Mouse (Mus musculus) kidney, embryonic 15.5 days (tissue): ENCODE data around the gene Morf4l1. TPM values are rescaled to one million over a fixed set of nuclear protein-coding genes. Genes with fewer than 3 reads are reported as not detected.
"Not testable (repeated sequence)": the region's sequence is repeated elsewhere in the genome, so short reads cannot be mapped to it uniquely, and the experiment has no call there.

Experiments used
- ATAC-seq: fragments of 200-750 bp; cut with Nextera tagmentation; replicated peaks from 2 replicates; pipeline ENCODE4 v1.8.0; 2017; ENCODE audit warnings: moderate TSS enrichment; ENCODE audit not compliant: low FRiP score
- H3K27ac ChIP-seq: fragments of 300-500 bp; sonication (generic); 2 replicates; pipeline ENCODE4 v1.5.1; 2015; ENCODE audit warnings: mild to moderate bottlenecking, inconsistent platforms
- H3K27me3 ChIP-seq: fragments of 300-500 bp; sonication (generic); 2 replicates; pipeline ENCODE4 v1.6.1; 2015; ENCODE audit warnings: inconsistent platforms
- H3K36me3 ChIP-seq: fragments of 300-500 bp; sonication (generic); 2 replicates; pipeline ENCODE4 v1.6.1; 2015; ENCODE audit warnings: inconsistent platforms
- H3K4me1 ChIP-seq: fragments of 300-500 bp; sonication (generic); 2 replicates; pipeline ENCODE4 v1.6.1; 2015; ENCODE audit warnings: inconsistent platforms
- H3K4me2 ChIP-seq: fragments of 300-500 bp; sonication (generic); 2 replicates; pipeline ENCODE4 v1.6.1; 2015; ENCODE audit warnings: moderate library complexity, mild to moderate bottlenecking, inconsistent platforms
- H3K4me3 ChIP-seq: fragments of 300-500 bp; sonication (generic); replicated peaks from 2 replicates; pipeline ENCODE4 v1.5.1; 2015; ENCODE audit warnings: mild to moderate bottlenecking, inconsistent platforms
- H3K9ac ChIP-seq: fragments of 300-500 bp; sonication (generic); 2 replicates; pipeline ENCODE4 v1.6.1; 2015; ENCODE audit warnings: mild to moderate bottlenecking, inconsistent platforms
- H3K9me3 ChIP-seq: fragments of 300-500 bp; sonication (generic); replicated peaks from 2 replicates; pipeline ENCODE4 v1.6.1; 2016; ENCODE audit warnings: inconsistent platforms
- WGBS: fragments of 180-500 bp; shearing (Covaris S2); methylation state at CpG from one replicate; pipeline ENCODE4 v1.1.7; 2015; ENCODE audit warnings: mixed read lengths; 5-methylcytosine and 5-hydroxymethylcytosine counted together
- polyA plus RNA-seq: library from polyadenylated mRNA; unstranded; fragments of >200 nt; fragmentation: Nextera tagmentation; extraction: Ambion mirVana; gene quantifications from 2 replicates; pipeline ENCODE4 v1.2.1, GENCODE M21; 2015

The Morf4l1 gene
- polyA plus RNA-seq, 1 experiment from 2014 or later: 441 TPM

DNA sequence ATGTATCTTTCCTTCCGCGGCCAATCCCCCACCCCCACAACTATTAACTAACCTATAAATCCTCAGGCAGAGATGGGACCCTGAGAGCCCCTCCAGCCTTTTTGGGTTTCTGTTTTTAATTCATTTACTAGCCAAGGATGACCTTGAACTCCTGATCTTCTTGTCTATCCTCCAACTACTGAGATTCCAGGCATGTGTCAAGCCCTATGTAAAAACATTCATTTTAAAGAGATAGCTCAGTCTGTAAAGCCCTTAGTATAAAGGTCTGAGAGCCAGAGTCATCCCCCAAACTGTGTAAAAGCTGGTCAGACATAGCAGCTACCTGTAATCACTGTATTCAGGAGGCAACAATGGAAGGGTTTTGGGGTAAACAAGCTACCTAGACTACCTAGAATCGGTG lies 58.7 kb downstream of the Morf4l1 start:
- Histone ChIP-seq H3K4me2 (peak overlapping the region; percentile 90), H3K27me3 (no peaks in the 10 kb centered on the region), H3K4me1 (peaks cover 7% of the 10 kb centered on the region; the same call in 1 of the 2 replicates), H3K27ac (no peak overlapping the region), H3K4me3 (no peak overlapping the region), H3K9ac (no peak overlapping the region), H3K9me3 (no peaks in the 10 kb centered on the region), H3K36me3 (no peaks in the 10 kb centered on the region)
- no peak for ATAC-seq
- WGBS: 63% methylated on average over 3 of the region's 3 CpGs

GRCm38 (mm10) chr9:90055409-90055808 lies 59.2 kb downstream of the Morf4l1 start:
- no peak for ATAC-seq
- Histone ChIP-seq H3K27me3 (no peaks in the 10 kb centered on the region), H3K4me2 (peak overlapping the region; percentile 90), H3K4me3 (peak overlapping the region; percentile 54), H3K27ac (no peak overlapping the region), H3K9me3 (no peaks in the 10 kb centered on the region), H3K36me3 (no peaks in the 10 kb centered on the region), H3K9ac (no peak overlapping the region), H3K4me1 (peaks cover 7% of the 10 kb centered on the region; the same call in 1 of the 2 replicates)
- 49% methylated on average over 5 of the region's 5 CpGs for WGBS

DNA sequence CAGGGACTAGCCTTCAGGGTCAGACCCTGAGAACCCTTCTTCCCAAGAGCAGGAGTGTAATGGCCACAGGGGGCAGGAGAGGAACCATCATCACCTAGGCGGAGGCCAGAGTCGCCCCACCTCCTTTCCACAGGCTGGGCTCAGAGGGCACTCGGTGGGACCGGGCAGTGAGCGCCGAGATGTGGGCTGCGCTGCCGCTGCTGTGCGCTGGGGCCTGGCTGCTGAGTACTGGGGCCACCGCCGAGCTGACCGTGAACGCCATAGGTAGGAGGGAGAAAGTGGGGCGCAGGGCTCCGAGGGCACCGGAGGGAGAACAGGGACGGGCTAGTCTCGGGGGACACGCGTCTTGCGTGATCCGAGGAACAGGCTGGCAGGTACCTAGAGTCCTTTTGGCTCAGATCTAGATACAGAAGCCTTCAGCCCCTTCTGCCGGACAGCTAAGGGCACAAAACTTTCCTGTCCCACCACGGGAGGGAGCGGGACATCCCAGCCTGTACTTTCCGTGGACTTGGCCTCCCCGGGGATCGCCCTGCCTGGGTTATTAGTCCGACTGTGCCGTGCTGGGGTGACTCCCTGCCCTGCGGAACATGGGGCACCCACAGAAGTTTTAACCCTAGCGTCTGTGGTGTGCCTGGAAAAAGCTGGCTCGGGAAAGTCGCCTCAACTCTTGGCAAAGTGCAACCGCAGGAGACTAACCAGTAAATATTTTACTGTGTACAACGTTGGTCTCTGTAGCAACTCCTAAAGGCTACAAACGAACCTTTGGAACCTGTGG lies 60.0 kb downstream of the Morf4l1 start:
- Histone ChIP-seq H3K9me3 (no peaks in the 10 kb centered on the region), H3K27me3 (no peaks in the 10 kb centered on the region), H3K36me3 (no peaks in the 10 kb centered on the region), H3K4me3 (peak overlapping the region; percentile 54), H3K4me2 (peak overlapping the region; percentile 90), H3K27ac (peak overlapping the region; percentile 72), H3K4me1 (peaks cover 7% of the 10 kb centered on the region; the same call in 1 of the 2 replicates), H3K9ac (peak overlapping the region; percentile 59)
- peak; percentile 95 for ATAC-seq
- under 1% methylated on average over 37 of the region's 37 CpGs for WGBS

GRCm38 (mm10) chr9:90053852-90054251 lies 60.7 kb downstream of the Morf4l1 start, which contains the start of gene Ctsh:
Ctsh (plus strand) TSS chr9:90054152.
- peak within 1 kb of the TSS; percentile 54 for H3K4me3 ChIP-seq
- H3K9me3 ChIP-seq: no peaks in the 10 kb centered on the region
- peaks cover 7% of the 10 kb centered on the region; the same call in 1 of the 2 replicates for H3K4me1 ChIP-seq
- peak within 1 kb of the TSS; percentile 59 for H3K9ac ChIP-seq
- 81% methylated on average over 2 of the region's 2 CpGs for WGBS
- no peaks in the 10 kb centered on the region for H3K36me3 ChIP-seq
- no peaks in the 10 kb centered on the region for H3K27me3 ChIP-seq
- H3K4me2 ChIP-seq: peak within 1 kb of the TSS; percentile 90
- H3K27ac ChIP-seq: peak within 1 kb of the TSS; percentile 72
- 0 out of 2 replicates have a peak, but pooled peaks have one; percentile 17 for ATAC-seq

DNA sequence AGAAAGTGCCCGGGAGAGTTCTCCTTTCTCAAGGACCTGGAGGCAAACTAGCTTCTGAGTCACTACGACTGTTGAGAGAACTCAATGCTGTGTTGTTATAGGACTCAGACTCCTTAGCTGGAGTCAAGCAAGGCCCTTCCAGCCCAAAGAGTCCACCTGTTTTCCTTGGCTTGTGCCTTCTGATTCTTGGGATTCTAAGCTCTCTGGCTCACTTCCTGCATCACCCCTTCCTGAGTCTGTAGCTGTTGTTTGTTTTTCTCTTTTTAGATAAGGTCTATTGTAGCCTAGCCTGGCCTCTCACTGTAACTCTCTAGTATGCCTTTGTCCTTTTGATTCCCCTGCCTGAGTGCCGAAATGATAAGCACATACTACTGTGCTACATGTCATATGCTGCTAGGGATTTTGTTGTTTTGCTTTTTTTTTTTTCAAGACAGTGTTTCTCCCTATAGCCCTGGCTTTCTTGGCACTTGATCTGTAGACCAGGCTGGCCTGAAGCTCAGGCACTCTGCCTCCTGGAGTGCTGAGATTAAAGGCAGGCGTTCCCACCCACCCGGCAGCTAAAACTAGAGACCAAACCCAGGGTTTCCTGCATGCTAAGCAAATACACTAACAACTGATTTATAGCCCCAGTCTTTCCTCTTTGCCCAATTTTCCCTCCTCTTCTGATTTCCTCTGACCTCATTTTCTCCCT lies 66.5 kb downstream of the Morf4l1 start:
- 38% methylated on average over 5 of the region's 5 CpGs for WGBS
- H3K36me3 ChIP-seq: no peaks in the 10 kb centered on the region
- no peak overlapping the region for H3K9ac ChIP-seq
- H3K4me2 ChIP-seq: no peak overlapping the region
- 0 out of 2 replicates have a peak, but pooled peaks have one; percentile 46 for ATAC-seq
- H3K27ac ChIP-seq: peak overlapping the region; percentile 60
- no peaks in the 10 kb centered on the region for H3K4me1 ChIP-seq
- H3K27me3 ChIP-seq: no peaks in the 10 kb centered on the region
- H3K4me3 ChIP-seq: no peak overlapping the region
- H3K9me3 ChIP-seq: 0 out of 2 replicates have a peak, but pooled peaks cover 10% of the 10 kb centered on the region

GRCm38 (mm10) chr9:90045191-90045590 lies 69.4 kb downstream of the Morf4l1 start:
- Histone ChIP-seq H3K27me3 (no peaks in the 10 kb centered on the region), H3K9me3 (0 out of 2 replicates have a peak, but pooled peaks cover 10% of the 10 kb centered on the region), H3K9ac (no peak overlapping the region), H3K4me3 (no peak overlapping the region), H3K36me3 (no peaks in the 10 kb centered on the region), H3K4me2 (no peak overlapping the region), H3K27ac (no peak overlapping the region), H3K4me1 (no peaks in the 10 kb centered on the region)
- ATAC-seq: no peak
- WGBS: 91% methylated on average over 7 of the region's 7 CpGs

DNA sequence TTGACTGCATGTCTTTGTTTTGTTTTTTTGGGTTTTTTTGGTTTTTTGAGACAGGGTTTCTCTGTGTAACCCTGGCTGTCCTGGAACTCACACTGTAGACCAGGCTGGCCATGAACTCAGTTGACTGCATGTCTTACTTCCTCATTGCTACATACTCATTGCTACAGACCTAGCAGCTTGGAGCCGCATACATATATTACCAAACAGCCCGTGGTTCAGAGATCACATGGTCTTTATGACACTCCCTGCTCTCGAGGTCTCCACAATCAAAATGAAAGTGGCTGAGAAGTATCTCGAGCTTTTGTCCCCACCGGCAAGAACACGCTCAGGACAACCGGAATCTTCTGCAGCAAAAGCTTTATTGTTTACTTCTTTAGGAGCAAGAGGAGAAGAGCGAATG lies 71.7 kb downstream of the Morf4l1 start:
- WGBS: 91% methylated on average over 8 of the region's 8 CpGs
- not testable (repeated sequence) for H3K4me3 ChIP-seq, H3K36me3 ChIP-seq, ATAC-seq, H3K27me3 ChIP-seq, H3K4me1 ChIP-seq, H3K4me2 ChIP-seq, H3K27ac ChIP-seq, H3K9ac ChIP-seq
- 0 out of 2 replicates have a peak, but pooled peaks cover 10% of the 10 kb centered on the region for H3K9me3 ChIP-seq

Other genes with a start within 250 kb of the Morf4l1 start
- 0.08 and 0.14 TPM in 2 replicates for gene Rasgrf1, start 204.9 kb downstream of the Morf4l1 start, polyA plus RNA-seq
- 98.2 and 112 TPM in 2 replicates for gene Ctsh, start 60.6 kb downstream of the Morf4l1 start, polyA plus RNA-seq
- gene Adamts7, start 48.3 kb upstream of the Morf4l1 start, polyA plus RNA-seq: 13.3 and 14.9 TPM in 2 replicates
- gene Tbc1d2b, start 156.0 kb upstream of the Morf4l1 start, polyA plus RNA-seq: 12.4 and 12.7 TPM in 2 replicates